Mouse (Mus musculus): ENCODE results near the gene Stk4. TPM values are rescaled to one million over a fixed set of nuclear protein-coding genes. Genes with fewer than 3 reads are reported as not detected.
A peak's percentile ranks its signal among the peaks of the same experiment; 100 is the strongest.

Gene Stk4
- 14.0 and 14.2 TPM in 2 replicates for polyA plus RNA-seq (2015; fragmentation: Nextera tagmentation; extraction: Ambion mirVana)

- no peaks in the 10 kb centered on the region for H3K27me3 ChIP-seq (replicated peaks)
- peaks cover 28% of the 10 kb centered on the region for H3K4me1 ChIP-seq
- peaks cover 19% of the 10 kb centered on the region for H3K36me3 ChIP-seq
- H3K4me2 ChIP-seq, result peak within 1 kb of the TSS; percentile 93
- WGBS, result under 1% methylated on average over 45 of the region's 45 CpGs
- H3K9me3 ChIP-seq, result no peaks in the 10 kb centered on the region
- H3K27ac ChIP-seq (replicated peaks), result peak within 1 kb of the TSS; percentile 81
- peak within 1 kb of the TSS; percentile 76 for H3K4me3 ChIP-seq
- ATAC-seq (ENCODE audit: extremely low read depth, insufficient number of reproducible peaks, low FRiP score, low TSS enrichment), result no peak
- peak within 1 kb of the TSS; percentile 88 for H3K9ac ChIP-seq
These were observed at the start of gene Stk4 for GRCm38 (mm10) chr2:164070142-164070764. Gene Stk4, plus strand, starts transcription at chr2:164070322.

DNA sequence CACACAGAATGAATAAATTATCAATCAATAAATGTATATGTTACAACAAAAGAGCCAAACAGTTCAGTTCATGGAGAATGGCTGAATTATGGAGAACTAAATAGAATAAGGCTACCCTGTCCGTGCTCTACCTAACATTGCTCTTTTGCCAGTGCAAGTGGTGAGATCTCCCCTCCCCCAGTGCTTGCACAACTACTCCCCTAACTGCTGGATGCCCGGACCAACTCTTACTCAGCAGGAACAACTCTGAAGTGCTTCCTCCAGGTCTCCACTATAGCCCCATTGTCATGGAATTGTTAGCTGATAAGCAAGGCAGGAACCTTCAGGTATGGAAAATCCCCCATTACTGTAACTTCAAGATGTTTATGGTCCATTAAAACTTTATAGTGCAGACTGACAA, 48.0 kb upstream of the Stk4 start:
- WGBS, result 43% methylated on average over 2 of the region's 2 CpGs
- no peaks in the 10 kb centered on the region for H3K4me1 ChIP-seq
- H3K9ac ChIP-seq, result no peak overlapping the region
- no peaks in the 10 kb centered on the region for H3K27me3 ChIP-seq (replicated peaks)
- no peak overlapping the region for H3K4me2 ChIP-seq
- no peak overlapping the region for H3K4me3 ChIP-seq
- ATAC-seq (ENCODE audit: extremely low read depth, insufficient number of reproducible peaks, low FRiP score, low TSS enrichment), result no peak
- H3K27ac ChIP-seq (replicated peaks), result no peak overlapping the region
- 0 out of 2 replicates have a peak, but pooled peaks cover 3% of the 10 kb centered on the region for H3K9me3 ChIP-seq
- peaks cover 32% of the 10 kb centered on the region for H3K36me3 ChIP-seq

DNA sequence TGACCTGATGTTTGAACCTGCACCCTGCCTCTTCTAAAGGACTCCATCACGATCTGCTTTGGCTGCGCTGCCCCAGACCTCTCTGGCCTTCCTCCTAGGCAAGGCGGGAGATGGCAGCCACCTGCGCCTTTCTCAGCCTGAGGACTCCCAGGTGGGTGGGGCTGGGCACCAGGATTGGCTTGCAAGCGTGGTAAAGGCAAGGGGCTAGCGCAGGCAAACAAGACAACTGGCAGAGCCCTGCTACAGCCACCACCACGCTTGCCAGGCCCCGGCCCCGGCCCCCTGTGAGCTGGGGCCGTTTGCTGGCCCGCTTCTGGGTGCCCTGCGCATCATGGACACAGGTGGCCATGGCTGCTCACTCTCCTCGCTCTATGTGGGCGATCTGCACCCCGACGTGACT, 45.0 kb upstream of the Stk4 start, which contains the start of gene Pabpc1l:
Gene Pabpc1l (plus strand): TSS at position 301 of the 400 bp plus-strand sequence.
- H3K4me3 ChIP-seq, result no peak within 1 kb of the TSS
- peaks cover 1% of the 10 kb centered on the region for H3K36me3 ChIP-seq
- WGBS, result 78% methylated on average over 16 of the region's 16 CpGs
- H3K27me3 ChIP-seq (replicated peaks), result no peaks in the 10 kb centered on the region
- H3K9ac ChIP-seq, result no peak within 1 kb of the TSS
- ATAC-seq (ENCODE audit: extremely low read depth, insufficient number of reproducible peaks, low FRiP score, low TSS enrichment), result no peak
- H3K4me1 ChIP-seq, result peaks cover 10% of the 10 kb centered on the region
- no peak within 1 kb of the TSS for H3K27ac ChIP-seq (replicated peaks)
- 0 out of 2 replicates have a peak, but pooled peaks cover 3% of the 10 kb centered on the region for H3K9me3 ChIP-seq
- H3K4me2 ChIP-seq, result no peak within 1 kb of the TSS

DNA sequence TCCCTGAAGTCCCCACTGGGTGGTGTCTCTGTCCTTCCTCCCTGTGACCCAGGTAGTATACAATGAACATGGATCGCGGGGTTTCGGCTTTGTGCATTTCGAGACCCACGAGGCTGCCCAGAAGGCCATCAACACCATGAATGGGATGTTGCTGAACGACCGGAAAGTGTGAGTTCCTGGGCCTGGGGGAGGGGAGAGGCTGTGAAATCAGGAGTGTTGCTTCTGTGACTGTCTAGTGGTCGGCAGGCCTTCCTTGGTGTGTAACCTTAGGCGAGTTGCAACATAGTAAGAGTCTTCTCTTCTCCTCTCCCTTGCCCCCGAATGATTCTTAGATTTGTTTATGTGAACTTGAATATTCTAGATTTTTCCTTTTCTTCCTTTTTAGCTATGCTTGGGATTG, 39.0 kb upstream of the Stk4 start:
- peaks cover 10% of the 10 kb centered on the region for H3K4me1 ChIP-seq
- no peak for ATAC-seq (ENCODE audit: extremely low read depth, insufficient number of reproducible peaks, low FRiP score, low TSS enrichment)
- 56% methylated on average over 10 of the region's 10 CpGs for WGBS
- H3K4me2 ChIP-seq, result no peak overlapping the region
- H3K27ac ChIP-seq (replicated peaks), result no peak overlapping the region
- H3K9me3 ChIP-seq, result 0 out of 2 replicates have a peak, but pooled peaks cover 6% of the 10 kb centered on the region
- H3K4me3 ChIP-seq, result no peak overlapping the region
- H3K9ac ChIP-seq, result no peak overlapping the region
- no peaks in the 10 kb centered on the region; the same call in 1 of the 2 replicates for H3K36me3 ChIP-seq
- H3K27me3 ChIP-seq (replicated peaks), result 0 out of 2 replicates have a peak, but pooled peaks cover 2% of the 10 kb centered on the region

- Histone ChIP-seq H3K27ac (replicated peaks) (no peak overlapping the region), H3K4me3 (no peak overlapping the region), H3K4me2 (no peak overlapping the region), H3K27me3 (replicated peaks) (0 out of 2 replicates have a peak, but pooled peaks cover 2% of the 10 kb centered on the region), H3K9ac (no peak overlapping the region), H3K36me3 (no peaks in the 10 kb centered on the region; the same call in 1 of the 2 replicates), H3K4me1 (peaks cover 11% of the 10 kb centered on the region), H3K9me3 (0 out of 2 replicates have a peak, but pooled peaks cover 6% of the 10 kb centered on the region)
- 83% methylated on average over 3 of the region's 3 CpGs for WGBS
- no peak for ATAC-seq (ENCODE audit: extremely low read depth, insufficient number of reproducible peaks, low FRiP score, low TSS enrichment)
These were observed 37.1 kb upstream of the Stk4 start for GRCm38 (mm10) chr2:164032973-164033372.

DNA sequence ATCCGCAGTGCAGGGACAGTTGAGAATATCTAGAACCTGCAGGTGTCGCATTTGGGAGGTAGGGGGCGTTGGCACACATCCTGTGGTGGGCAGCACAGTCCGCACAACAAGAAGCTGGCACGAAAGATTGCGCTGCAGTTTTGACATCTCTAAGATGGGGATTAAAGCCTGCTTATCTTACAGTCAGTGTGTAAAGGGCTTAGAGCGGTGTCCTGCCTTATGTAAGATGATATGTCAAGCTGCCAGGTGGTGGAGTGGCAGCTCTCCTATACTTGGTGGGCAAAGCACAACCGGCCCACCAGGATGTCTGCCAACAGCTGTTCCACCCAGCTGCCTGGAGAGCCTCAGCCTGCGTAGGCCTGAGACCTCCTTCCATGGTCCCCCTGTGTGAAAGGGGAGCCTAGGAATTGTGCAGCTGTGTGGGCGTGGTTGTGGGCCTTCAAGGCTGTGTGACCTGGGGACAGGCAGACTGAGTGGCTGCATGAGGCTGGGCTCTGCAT, 33.6 kb upstream of the Stk4 start:
- Histone ChIP-seq H3K36me3 (no peaks in the 10 kb centered on the region; the same call in 1 of the 2 replicates), H3K27ac (replicated peaks) (no peak overlapping the region), H3K27me3 (replicated peaks) (0 out of 2 replicates have a peak, but pooled peaks cover 2% of the 10 kb centered on the region), H3K4me3 (no peak overlapping the region), H3K9me3 (0 out of 2 replicates have a peak, but pooled peaks cover 6% of the 10 kb centered on the region), H3K4me2 (peak overlapping the region; percentile 15; the same call in 1 of the 2 replicates), H3K9ac (0 out of 2 replicates have a peak overlapping the region, but pooled peaks have one; percentile 25), H3K4me1 (peaks cover 9% of the 10 kb centered on the region)
- 30% methylated on average over 10 of the region's 10 CpGs for WGBS
- no peak for ATAC-seq (ENCODE audit: extremely low read depth, insufficient number of reproducible peaks, low FRiP score, low TSS enrichment)

GRCm38 (mm10) chr2:164038407-164039028, 31.6 kb upstream of the Stk4 start:
- peaks cover 9% of the 10 kb centered on the region for H3K4me1 ChIP-seq
- no peak overlapping the region for H3K4me3 ChIP-seq
- 96% methylated on average over 1 of the region's 1 CpGs for WGBS
- no peaks in the 10 kb centered on the region for H3K9me3 ChIP-seq
- H3K4me2 ChIP-seq, result no peak overlapping the region
- ATAC-seq (ENCODE audit: extremely low read depth, insufficient number of reproducible peaks, low FRiP score, low TSS enrichment), result no peak; the same call in 1 of the 2 replicates
- no peak overlapping the region for H3K9ac ChIP-seq
- peaks cover 6% of the 10 kb centered on the region; the same call in 1 of the 2 replicates for H3K27me3 ChIP-seq (replicated peaks)
- no peak overlapping the region for H3K27ac ChIP-seq (replicated peaks)
- no peaks in the 10 kb centered on the region for H3K36me3 ChIP-seq

- Histone ChIP-seq H3K4me3 (no peak overlapping the region), H3K4me1 (peaks cover 9% of the 10 kb centered on the region), H3K27me3 (replicated peaks) (peaks cover 18% of the 10 kb centered on the region), H3K36me3 (no peaks in the 10 kb centered on the region), H3K9me3 (no peaks in the 10 kb centered on the region), H3K4me2 (no peak overlapping the region), H3K9ac (no peak overlapping the region), H3K27ac (replicated peaks) (no peak overlapping the region)
- 82% methylated on average over 6 of the region's 6 CpGs for WGBS
- no peak for ATAC-seq (ENCODE audit: extremely low read depth, insufficient number of reproducible peaks, low FRiP score, low TSS enrichment)
These were observed 29.2 kb upstream of the Stk4 start for GRCm38 (mm10) chr2:164040949-164041348.

- peaks cover 18% of the 10 kb centered on the region for H3K27me3 ChIP-seq (replicated peaks)
- 74% methylated on average over 2 of the region's 2 CpGs for WGBS
- no peaks in the 10 kb centered on the region for H3K36me3 ChIP-seq
- ATAC-seq (ENCODE audit: extremely low read depth, insufficient number of reproducible peaks, low FRiP score, low TSS enrichment), result no peak
- no peaks in the 10 kb centered on the region for H3K9me3 ChIP-seq
- H3K27ac ChIP-seq (replicated peaks), result no peak overlapping the region
- H3K4me2 ChIP-seq, result no peak overlapping the region
- H3K9ac ChIP-seq, result no peak overlapping the region
- H3K4me1 ChIP-seq, result peaks cover 6% of the 10 kb centered on the region
- no peak overlapping the region for H3K4me3 ChIP-seq
These were observed 28.6 kb upstream of the Stk4 start for GRCm38 (mm10) chr2:164041523-164041922.

GRCm38 (mm10) chr2:164047197-164047690, 22.9 kb upstream of the Stk4 start:
- peak; percentile 60; the same call in 1 of the 2 replicates for ATAC-seq (ENCODE audit: extremely low read depth, insufficient number of reproducible peaks, low FRiP score, low TSS enrichment)
- Histone ChIP-seq H3K27ac (replicated peaks) (no peak overlapping the region), H3K4me2 (peak overlapping the region; percentile 60), H3K9me3 (no peaks in the 10 kb centered on the region), H3K9ac (peak overlapping the region; percentile 44), H3K27me3 (replicated peaks) (peaks cover 20% of the 10 kb centered on the region), H3K36me3 (peaks cover 13% of the 10 kb centered on the region), H3K4me3 (peak overlapping the region; percentile 36), H3K4me1 (no peaks in the 10 kb centered on the region)
- 10% methylated on average over 16 of the region's 16 CpGs for WGBS

DNA sequence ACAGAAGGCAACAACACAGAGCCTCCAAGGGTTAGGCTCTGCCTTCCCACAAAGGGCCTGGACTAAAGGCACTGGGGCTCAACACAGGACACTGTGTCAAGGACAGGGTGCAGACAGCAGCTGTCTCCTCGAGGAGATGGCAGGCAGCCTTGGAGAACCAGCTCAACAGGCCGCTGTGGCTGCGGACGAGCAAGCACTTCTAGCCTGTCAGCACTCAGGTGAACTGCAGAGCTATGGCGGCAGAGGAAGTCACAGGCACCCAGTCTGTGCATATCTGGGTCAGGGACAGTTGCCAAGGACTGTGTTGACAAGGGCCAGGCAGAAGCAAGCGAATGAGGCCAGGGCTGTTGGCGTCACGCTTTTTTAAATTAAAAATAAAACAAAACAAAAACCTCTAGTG, 16.4 kb upstream of the Stk4 start:
- Histone ChIP-seq H3K9ac (0 out of 2 replicates have a peak overlapping the region, but pooled peaks have one; percentile 16), H3K4me3 (no peak overlapping the region), H3K36me3 (peaks cover 71% of the 10 kb centered on the region), H3K27me3 (replicated peaks) (peaks cover 4% of the 10 kb centered on the region; the same call in 1 of the 2 replicates), H3K27ac (replicated peaks) (peak overlapping the region; percentile 73), H3K9me3 (no peaks in the 10 kb centered on the region), H3K4me1 (peaks cover 21% of the 10 kb centered on the region), H3K4me2 (peak overlapping the region; percentile 36)
- peak; percentile 60; the same call in 1 of the 2 replicates for ATAC-seq (ENCODE audit: extremely low read depth, insufficient number of reproducible peaks, low FRiP score, low TSS enrichment)
- 39% methylated on average over 8 of the region's 8 CpGs for WGBS

Measured in heart, embryonic 13.5 days (tissue).